Mouse (Mus musculus) embryonic fibroblast, embryonic 13.5 days (primary cell): ENCODE data around the gene Wdr34.

Source experiments
- CTCF ChIP-seq: IDR thresholded peaks from 2 replicates; pipeline ENCODE4 v1.5.1; 2011; ENCODE audit warnings: mild to moderate bottlenecking, control low read depth, low read length, moderate library complexity, borderline replicate concordance; ENCODE audit not compliant: insufficient read depth
- POLR2A ChIP-seq: IDR thresholded peaks from 2 replicates; pipeline ENCODE4 v1.6.1; 2011; ENCODE audit warnings: low read depth, mild to moderate bottlenecking, control low read depth, low read length, moderate library complexity

DNA sequence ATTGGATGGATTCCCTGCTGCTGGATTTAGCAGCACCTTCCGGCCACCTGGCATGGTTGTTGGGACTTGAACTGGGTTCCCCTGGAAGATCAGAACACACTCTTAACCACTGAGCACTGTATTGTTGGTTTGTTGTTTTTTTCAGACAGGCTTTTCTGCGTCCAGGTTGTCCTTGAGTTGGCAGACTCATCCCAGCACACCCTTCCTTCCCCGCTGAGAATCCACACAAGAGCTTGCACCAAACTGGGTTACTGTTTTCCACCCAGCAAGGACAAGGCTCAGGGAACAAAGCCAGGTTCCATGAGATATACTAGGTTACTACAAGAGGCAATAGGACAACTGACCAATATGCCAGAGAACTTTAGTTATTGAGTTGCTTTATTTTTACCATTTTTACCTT, 8.1 kb upstream of the Wdr34 start:
- no peak for TF ChIP-seq POLR2A
- TF ChIP-seq CTCF = no peak
